Mouse (Mus musculus) thymus, postnatal 25 days (tissue): ENCODE data around the gene BC030870.

Experiments
- DNase-seq: peaks from one replicate; pipeline ENCODE4 v3.0.0; 2022

BC030870 gene

GRCm38 (mm10) chr8:65074733-65075132 lies 54.6 kb downstream of the BC030870 start, which contains the start of gene Gm10663:
TSS of gene Gm10663 (plus strand) at chr8:65075033.
- no peak for DNase-seq

GRCm38 (mm10) chr8:65070996-65071395 lies 58.4 kb downstream of the BC030870 start:
- no peak for DNase-seq

DNA sequence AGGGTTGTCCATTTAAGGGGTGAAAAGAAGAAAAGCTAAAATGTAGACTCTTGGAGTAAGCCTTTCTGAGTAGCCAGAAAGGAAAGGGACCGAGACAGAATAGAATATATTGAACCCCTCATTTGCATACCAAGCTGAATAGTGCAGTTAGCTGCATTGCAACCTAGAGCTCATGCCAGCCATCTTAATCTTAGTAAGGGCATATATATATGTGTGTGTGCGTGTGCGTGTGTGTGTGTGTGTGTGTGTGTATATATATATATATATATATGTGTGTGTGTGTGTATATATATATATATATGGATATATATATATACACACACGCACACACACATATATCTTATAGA lies 60.9 kb downstream of the BC030870 start:
- DNase-seq = no peak

- DNase-seq = no peak
Measured at GRCm38 (mm10) chr8:65067694-65068472, 61.5 kb downstream of the BC030870 start.

DNA sequence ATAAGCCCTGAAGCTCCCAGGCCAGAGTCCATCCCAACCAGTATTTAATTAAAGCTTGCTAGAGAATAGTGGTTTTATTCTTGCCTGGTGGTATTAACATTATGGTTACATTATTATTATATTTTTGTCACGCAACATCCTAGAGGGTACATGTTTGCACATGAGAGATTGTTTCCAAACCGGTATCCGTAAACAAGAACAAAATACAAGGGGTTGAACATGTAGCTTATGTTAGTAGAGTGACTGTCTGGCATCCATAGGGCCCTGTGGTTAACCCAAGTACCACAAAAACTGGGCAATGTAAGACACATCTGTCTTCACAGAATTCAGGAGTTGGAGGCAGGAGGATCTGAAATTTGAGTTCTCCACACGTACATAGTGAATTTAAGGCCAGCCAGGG lies 62.3 kb downstream of the BC030870 start:
- no peak for DNase-seq

DNA sequence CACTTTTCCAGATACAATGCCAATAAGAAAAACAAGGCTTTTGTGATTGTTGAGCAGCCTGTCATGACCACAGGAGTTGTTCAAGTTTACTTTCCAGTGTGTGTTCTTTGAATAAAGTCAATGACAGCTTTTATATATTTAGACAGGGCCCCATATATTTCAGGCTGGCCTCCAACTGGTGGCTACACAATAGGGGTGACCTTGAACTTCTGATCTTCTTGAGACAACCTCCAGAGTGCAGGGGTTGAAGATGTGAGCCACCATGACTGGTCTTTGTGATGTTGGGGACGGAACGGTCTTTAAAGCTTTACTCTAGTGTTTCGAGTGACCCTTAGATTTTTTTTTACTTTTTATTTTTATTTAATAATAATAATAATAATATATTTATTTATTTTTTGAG lies 63.7 kb downstream of the BC030870 start:
- DNase-seq = no peak

DNA sequence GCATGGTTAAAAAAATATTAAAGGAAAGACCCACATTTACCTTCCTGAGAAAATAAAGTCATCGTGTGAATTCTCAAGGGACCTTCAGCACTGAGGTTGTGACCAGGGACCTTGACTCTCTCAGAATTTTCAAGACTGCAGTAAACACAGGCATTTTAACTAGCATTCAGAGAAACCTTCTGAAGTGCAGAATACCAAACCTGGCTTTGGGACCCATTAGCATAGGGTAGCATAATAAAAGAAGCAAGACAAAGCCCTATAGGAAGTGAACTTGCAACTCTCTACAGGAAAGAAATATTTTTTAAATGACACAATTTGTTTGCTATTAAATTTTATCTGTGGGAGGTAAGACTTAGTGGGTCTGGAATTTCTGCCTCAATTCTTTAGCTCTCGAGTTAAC lies 65.3 kb downstream of the BC030870 start:
- no peak for DNase-seq

DNA sequence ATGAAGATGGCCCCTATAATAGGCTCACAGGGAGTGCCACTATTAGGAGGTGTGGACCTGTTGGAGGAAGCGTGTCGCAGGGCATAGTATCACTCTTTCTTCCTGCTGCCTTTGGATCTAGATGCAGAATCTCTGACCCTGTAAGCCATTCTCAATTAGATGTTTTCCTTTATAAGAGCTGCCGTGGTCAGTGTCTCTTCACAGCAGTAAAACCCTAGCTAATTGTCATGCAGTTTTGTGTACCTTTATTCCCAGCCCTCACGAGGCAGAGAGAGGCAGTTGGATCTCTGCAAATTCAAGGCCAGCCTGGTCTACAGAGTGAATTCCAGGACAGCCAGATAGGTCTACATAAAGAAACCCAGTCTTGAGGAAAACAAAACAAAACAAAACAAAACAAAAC lies 67.2 kb downstream of the BC030870 start:
- no peak for DNase-seq

DNA sequence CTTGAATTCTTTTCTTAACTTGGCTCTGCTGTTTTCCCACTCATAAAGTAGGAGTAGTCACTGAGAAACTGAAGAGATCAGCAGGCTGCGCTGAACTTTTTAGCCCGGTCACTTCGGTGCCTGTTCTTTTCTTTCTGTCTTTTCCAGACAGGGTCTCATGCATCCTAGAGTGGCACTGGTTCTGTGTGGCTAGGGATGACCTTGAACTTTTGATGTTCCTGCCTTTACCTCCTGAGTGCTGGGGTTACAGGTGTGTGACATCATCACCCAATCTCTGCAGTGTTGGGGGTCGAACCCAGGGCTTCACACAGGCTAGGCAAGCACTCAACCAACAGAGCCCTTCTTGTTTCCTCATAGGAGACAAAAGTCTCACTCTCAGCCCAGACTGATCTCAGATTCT lies 72.6 kb downstream of the BC030870 start:
- DNase-seq = no peak

- DNase-seq = no peak
Measured at GRCm38 (mm10) chr8:65053968-65054367, 75.4 kb downstream of the BC030870 start.

DNA sequence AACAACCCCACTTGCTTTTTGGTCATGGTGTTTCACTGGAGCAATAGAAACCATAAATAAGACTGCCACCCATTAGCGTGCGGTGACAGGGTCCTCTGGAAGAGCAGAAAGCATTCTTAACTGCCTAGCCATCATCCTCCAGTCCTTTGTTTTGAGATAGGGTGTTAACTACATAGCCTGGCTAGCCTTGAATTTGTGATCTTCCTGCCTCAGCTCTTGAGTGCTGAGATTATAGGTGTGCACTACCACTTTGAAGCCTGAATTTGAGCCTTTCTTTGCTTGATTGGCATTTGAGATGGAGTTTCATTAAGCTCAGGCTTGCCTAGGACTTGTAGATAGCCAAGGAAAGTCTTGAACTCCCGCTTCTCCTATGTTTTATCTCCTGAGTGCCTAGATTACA lies 75.8 kb downstream of the BC030870 start:
- no peak for DNase-seq

GRCm38 (mm10) chr8:65047801-65048200 lies 81.6 kb downstream of the BC030870 start:
- no peak for DNase-seq

- DNase-seq = no peak
Measured at GRCm38 (mm10) chr8:65047193-65047592, 82.2 kb downstream of the BC030870 start.

DNA sequence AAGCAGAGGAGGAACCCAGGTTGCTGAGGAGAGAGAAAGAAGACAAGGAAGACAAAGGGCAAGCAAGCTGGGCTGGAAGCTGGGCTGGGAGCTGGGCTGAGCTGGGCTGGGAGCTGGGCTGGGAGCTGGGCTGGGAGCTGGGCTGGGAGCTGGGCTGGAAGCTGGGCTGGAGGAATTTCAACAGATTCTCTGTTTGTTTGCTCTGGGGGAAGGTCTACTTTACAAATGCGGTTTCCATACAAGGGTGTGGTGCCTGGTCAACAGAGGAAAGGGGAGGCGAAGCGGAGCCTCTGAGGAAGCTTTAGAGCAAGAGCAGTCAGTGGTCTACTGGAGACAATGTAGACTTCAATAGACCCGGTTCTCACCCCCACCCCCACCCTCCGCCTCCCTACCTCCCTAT lies 82.8 kb downstream of the BC030870 start:
- DNase-seq = no peak

- DNase-seq = no peak
Measured at GRCm38 (mm10) chr8:65037117-65037533, 92.2 kb downstream of the BC030870 start, which contains the start of gene Apela. TSS of gene Apela (minus strand) at chr8:65037336.
